Mouse (Mus musculus): ENCODE measurements around the gene Sun2.

Sun2 gene

DNA sequence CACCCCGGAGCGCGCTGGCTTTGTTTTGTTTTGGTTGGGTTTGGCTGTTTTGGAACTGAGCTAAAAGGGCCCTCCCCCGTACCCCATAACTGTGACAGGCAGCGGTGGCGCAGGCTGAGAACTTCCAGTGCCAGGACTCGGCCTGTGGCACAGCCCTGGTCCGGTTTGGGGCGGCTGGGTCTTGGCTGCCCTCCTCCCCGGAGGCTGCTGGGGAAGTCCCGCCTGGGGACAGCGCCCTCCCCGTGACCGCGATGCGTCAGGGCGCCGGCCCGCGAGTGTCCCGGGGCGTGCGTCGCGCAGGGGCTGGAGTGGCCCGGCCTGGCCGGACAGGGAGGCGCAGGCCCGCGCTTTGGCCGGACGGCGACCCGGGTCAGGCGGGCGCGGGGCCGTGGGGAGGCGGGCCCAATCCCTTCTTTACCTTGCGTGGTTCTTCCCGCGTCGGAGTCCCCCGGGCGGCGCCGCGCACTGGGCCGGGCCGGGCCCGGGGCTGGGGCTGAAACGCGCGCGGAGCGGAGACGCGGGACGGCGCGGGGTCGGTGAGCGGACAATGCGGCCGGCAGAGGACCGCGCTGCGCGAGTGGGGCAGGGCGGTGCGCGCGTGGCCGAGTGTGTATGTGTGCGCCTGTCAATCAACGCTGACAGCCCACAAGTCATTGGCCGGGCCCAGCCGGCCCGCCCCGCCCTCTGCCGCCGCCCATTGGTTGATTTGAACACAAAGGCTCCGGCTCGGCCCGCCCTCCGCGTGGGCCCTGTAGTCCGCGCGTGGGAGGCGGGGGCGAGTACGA lies at the start of gene Sun2:
Gene Sun2 (minus strand): TSS at position 616 of the 785 bp plus-strand sequence.
- peak; percentile 95 for DNase-seq

DNA sequence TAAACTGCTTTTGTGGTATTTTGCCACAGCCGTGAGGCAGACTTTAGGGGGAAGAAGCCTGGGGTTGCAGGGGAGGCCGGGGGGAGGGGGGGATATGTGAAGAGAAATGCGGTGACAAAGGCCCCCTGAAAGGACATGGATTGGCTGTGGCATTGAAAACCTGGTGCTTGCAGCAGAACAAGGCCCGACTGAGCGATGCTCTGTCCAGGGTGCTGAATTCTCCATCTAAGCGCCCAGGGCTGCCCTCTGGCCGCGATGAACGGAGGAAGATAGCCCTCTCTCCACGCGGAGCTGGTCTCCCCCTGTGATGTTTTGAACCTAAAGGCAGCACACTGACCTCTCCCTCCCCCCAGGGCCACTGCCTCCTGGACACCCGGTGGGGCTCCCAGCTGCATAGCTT lies 49.2 kb upstream of the Sun2 start:
- DNase-seq = peak; percentile 78

DNA sequence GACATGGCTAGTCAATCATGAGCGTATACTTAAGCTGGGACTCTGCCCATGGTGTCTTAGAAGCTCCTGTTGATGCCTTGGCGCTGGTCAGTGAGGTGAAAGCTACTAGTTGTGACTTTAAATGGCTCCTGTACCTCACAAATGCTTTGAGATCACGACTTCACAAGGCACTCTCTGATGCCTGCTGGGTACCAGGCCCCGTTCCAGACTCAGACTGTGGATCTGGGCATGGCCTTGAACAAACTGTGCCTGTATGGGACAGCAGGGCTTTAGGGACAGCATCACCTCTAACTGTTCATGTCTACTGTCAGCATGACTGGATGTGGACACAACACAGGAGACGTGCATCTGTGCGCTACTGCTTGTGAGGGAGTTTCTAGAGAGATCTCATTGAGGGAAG lies 48.6 kb upstream of the Sun2 start:
- DNase-seq = no peak

DNA sequence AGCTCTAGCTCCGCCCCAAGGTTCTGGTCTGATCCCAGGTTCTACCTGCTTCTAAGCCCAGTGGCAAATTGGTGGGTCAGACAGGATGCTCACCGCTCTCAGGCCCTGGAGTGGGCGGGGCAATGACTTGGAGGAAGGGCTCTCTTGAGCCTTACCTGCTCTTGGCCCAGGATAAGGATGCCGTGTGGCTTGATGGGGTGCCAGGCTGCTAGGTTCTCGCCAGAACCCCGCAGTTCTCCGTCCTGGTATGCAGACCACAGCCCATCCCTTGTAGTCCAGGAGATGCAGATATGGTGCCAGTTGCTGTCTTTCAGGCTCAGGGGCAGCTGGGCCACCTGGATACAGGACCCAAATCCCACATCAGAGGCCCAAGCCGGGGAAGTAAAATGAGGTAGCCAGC lies 47.8 kb upstream of the Sun2 start:
- DNase-seq = no peak

DNA sequence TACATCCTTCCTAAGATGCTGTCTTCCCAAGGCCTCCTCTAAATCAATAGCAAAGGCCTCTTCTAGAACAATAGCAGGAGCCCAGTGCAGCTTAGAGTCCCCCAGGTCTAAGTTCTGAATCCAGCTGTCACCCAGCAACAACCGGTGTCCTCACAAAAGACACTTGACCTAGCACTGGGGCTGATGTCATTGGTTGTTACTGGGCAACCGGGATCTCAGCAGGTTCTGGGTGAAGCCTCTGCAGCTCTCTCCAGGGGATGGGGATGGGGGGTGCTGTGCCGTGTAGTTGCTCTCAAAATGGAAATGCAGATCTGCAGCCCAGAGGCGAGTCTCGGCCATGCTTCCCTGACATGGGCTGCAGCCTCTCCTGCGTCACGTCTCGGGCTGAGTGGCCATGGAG lies 45.5 kb upstream of the Sun2 start:
- no peak for DNase-seq

DNA sequence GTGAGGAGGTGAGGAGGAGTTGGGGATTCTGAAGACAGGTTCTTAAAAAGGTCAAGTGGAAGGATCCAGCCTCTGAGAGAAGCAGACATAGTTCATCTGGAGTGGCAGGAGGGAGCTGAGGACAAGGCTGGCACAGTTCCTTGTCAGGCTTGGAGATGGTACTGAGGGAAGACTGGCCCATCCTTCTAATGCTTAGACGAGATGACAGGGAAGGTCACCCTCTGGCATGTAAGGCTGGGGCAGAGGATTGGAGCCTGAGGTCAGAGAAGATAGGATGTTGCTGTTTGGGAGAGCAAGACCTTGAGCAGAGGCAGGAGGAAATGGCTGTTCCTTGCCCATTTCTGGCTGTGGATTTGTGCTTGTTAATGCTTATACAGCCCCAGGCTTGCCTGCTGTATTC lies 42.7 kb upstream of the Sun2 start:
- DNase-seq = no peak

DNA sequence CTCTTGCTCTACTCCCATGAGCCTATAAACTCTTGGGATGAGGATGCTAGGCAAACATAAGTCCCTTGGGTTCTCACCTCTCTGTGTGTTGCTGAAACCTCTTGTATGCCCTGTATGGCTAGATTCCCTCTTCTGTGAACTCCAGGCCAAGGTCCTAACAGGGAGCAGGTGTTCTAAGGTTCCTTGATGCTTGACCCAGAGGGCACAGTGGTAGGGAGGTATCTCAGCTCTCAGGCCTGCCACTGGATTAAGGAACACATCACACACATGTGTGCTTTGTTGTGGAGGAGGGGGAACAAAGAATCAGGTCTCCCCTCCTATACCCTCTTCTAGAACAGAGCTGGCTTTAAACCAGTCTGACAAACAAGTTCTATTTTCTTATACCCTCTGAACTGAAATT lies 35.4 kb upstream of the Sun2 start, which contains the start of gene Dnal4:
Gene Dnal4 (minus strand): TSS at position 101 of the 400 bp plus-strand sequence.
- DNase-seq = no peak

DNA sequence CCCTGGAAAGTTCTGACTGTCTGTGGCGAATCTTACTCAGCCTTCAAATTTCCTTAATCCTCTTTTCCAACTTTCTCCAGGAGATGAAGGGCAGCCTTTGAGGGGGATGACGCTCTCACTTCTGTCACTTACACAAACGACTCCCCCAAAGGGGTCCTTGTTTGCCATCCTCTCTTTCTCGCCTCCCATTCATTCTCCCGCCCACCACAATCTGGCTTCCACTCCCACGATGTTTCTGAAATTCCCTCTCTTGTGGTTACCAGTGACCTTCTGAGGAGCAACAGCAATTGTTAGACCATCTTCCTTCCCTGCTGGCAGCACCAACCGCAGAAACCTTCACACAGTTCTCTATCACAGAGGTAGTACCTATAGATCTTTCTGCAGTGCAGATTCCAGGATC lies 33.3 kb upstream of the Sun2 start:
- DNase-seq = no peak

DNA sequence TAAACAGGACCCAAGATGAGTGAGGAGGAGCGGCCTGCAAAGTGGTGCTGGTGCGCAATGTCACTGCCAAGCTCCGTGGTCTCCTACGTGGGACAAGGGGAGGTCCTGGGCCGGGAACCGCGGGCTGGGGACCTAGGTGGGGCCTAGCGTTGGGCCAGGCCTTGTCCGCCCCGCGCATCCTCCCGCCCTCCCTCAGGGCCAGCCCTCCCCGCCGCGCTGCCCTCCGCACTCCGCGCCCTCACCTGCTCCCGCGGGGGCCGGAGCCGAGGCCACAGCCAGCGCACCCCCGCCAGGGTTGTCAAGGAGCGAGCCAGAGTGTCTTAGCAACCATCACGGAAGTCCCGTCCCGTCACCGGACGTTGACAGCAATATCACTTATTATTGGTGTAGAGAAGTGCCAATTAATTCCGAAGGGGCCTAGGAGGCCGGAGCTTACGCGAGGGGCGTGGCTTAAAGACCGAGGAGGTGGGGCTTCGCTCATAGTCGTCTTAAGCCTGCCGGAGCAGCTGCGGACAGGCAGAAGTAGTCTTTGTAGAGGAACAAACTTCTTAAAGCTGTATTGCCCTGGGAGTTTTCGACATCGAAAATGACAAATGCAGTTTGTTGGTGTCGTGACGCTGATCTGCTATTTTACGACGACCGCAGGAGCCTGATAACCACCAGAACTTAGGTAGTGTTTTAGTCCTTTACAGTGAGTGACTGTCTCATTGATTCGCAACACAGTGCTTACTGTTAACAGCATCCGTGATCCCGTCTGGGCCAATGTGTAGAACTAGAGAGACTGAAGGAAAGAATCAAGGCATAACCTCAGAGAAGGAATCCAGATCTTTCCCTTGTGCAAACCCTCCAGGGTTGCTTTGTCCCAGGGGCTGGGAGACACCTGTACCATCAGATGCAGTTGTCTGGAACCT lies 32.0 kb upstream of the Sun2 start:
- peak; percentile 97 for DNase-seq

DNA sequence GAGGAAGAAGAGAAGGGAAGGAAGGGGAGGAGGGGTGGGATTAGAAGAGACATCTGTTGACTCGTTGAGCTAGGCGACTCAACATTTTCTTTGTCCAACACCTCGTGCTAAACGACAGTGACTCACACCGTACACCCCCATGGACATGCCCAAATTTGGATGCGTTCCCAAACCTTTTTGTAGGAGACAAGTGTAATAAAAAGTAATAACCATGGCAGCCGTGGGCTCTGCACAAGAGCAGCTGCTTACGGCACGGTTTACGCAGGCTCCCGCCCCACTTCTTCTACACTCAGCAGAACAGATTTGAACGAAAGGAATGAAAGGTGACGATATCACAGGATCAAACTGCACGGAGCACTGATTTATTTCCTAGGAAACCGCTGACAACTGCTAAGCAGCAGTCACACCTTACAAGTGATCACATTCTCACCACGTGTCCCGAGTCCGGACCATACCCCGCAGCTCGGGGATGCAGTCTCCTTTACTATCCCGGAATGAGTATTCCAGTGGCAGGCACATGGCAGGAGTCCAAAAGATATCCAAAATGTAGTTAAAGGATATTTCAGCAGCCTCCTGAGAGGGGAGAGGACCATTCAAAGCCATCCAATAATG lies 28.4 kb upstream of the Sun2 start:
- DNase-seq = no peak

DNA sequence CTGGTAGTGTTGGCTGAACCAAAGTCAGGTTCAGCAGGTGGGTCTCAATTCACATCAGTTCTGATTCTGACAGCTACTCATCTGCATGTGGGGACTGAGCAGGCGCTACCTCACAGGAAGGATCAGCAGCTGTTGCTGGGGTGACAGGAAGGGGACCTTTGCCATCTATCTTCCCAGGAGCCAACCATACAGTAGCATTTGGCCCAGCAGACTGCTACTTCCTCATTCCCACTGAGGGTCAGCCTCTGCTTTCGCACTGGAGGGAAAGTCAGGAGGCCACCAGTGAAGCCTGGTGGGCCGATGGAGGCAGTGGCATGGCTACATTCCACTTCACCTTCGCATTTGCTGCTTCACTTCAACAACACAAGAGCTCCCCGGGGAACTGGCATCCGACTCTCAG lies 26.0 kb upstream of the Sun2 start:
- no peak for DNase-seq

DNA sequence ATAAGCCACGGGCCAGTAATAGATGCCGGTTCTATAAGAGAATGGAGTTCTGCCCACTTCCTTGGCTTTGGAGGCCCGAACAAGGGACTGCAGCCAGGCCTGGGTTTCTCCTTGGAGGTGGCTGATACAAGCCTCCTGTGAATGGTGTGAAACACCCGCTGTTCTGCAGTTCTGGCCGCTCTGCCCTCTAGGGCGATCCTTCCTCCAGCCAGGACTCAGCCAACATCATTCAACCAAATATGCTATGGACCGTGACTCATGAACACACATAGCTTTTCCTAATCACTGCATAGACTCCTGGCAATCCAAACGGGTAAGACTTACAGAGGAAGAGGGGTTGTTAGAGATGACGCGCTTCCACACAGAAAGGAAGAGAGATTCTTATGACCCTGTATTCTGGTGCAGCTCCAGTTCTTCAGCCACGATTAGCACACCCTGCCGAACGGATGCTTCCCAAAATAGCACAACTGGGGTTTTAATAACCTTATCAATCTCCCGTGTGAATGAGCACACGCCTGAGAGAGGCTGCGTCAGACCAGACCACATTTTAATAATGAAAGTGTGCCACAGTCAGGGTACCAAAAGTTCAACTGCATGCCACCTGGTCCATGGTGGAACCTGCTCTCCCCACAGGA lies 25.1 kb upstream of the Sun2 start:
- DNase-seq = no peak

DNA sequence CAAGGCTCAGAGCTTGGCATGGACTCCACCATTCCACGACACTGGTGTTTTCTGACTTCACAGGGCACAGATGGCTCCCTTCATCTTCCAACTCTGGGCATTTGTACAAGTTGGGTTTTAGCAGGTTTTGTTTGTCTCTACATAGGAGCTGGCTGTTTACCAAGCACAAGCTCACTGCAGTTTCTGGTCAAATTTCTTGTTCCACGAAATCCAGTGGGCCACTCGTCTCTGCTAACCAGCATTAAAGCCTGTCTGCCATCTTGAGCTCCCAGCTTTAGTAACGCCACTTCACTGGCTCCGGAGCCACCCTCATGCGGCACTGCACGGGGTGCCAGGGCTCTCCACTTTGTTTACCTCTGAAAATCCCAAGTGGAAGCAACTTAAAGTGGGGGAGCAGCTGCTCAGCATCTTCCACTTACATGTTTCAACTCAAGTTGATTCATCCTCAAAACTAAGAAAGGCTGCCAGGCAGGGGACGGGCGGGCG lies 24.3 kb upstream of the Sun2 start:
- DNase-seq = no peak

DNA sequence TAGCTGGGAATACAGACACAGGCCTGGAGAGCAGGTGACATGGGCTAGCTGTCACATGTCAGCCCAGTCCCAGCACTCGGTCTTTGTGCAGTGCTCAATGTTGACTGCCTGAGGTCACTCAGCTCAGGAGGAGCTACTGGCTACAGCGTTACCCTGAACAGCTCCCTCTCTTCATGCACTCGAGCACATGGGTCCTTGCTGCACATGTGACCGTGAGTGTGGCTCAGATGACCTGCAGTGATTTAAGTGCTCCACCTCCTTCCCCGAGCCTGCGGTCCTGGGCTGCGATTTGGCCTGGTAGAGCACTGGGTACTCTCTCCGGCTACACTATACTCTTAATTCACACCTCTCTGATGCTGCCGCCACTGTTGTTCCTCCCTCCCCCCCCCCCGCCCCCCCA lies 23.8 kb upstream of the Sun2 start:
- DNase-seq = no peak

DNA sequence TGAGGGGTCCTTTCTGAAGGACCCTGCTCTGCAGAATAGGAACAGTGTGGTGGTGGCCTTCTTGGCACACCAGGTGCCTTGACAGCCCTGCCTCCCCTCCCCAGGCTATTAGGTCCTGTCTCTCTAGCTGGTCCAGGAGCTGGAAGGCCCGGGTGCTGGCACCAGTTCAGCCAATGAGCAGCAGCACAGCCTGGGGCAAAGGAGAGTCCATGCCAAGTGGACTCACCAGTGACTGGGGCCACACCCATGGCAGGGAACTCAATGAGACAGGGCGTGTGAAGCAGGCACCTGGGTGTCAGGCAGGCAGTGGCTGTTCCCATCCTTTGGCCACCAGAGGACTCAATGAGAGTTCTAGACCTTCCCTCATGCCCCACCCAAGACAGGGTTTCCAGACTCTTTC lies 23.0 kb upstream of the Sun2 start:
- peak; percentile 23 for DNase-seq

DNA sequence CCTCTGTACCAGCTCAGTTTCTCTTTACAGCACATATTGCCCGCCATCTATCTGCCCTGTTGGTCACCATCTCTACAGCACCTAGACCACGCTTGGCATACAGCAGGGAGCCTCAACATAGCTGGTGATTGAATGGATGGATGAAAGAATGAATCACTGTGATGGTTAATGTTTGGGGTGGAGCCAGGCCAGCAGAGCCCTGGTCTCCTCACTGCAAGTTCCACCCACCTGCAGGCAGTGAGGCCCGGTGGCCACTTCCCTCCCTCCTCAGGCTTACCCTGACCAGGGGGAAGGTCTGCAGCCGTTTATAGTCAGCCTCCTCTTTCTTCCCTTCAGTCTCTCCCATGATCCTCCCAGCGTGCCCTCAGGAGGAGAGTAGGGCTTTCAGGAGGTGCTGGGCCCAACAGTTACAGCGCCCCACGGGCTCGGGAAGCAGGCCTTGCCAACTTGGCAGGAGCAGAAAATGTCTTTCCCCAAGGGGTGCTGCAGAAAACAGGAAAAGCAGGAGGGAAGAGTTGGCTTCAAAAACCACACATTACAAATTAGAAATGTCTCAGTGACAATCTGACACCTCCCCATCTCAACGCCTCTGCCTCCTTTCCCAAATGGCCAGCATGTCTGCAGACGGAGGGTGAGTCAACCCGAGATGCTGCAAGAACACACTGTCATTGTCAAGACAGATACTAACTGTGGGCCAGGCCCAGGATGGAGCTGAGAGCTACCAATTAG lies 22.4 kb upstream of the Sun2 start:
- DNase-seq = no peak

DNA sequence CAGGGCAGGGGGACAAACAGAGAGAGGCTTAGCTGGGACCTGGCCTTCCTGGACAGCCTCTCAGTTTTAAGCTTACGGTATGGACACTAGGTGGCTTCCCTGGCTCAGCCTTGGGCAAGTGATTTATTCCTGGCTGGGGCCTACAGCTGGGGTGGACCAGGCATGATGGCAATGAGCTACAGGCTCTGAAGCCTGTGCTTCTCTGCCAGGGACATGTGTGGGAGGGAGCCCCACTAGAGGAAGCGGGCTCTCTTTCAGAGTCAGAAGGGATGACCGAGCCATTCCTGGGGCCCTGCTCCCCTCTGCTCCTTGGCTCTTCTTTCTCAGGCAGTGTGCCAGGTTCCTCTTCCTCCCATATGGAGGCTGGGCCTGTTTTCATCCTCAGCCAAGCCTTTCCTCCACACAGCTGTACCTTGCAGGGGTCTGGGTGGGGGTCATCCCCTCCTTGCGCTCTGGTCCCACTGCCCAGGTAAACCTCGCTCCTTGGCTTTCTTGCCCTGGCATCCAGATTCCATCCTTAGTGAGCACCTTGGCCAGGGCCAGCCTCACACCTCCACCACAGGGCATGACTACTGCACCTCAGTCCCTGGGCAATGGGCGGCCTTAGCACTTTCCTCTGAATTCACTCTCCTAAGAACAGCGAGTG lies 21.4 kb upstream of the Sun2 start:
- DNase-seq = no peak

DNA sequence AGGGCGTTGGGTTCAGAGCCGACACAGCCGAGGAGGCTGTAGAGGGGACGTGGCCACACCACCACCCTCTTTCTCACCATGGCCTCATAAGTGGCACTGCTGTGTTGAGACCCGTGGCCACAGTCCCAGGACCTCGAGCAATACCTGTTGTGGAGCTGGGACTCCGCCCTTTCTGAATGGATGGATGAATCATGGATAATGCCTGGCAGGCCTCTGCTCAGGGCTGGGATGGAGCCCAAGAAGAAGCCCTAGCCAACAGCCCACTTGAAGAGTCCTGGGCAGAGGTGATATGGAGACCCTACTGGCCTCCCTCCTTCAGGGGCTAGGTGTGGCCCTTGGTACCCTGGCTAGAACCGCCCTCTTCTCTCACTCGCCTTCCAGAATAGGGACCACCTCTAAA lies 20.7 kb upstream of the Sun2 start:
- no peak for DNase-seq

DNA sequence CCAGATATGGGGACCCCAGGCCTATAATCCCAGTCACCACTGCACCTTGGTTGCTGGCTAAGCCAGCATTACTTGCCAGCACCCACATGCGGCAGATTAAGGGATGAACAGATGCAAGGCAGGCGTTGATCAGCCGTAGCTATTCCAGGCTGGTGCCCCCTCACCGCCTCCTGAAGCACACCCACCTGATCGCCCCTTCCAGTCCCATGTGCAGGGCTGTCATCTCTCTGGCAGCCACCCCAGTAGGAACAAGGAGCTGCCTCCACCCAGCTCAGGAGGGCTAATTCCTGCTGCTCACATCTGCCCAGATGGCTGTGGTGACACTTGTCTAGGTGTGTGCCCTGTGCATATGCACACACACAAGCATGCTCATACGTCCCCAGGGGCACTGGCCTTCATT lies 18.6 kb upstream of the Sun2 start:
- no peak for DNase-seq

DNA sequence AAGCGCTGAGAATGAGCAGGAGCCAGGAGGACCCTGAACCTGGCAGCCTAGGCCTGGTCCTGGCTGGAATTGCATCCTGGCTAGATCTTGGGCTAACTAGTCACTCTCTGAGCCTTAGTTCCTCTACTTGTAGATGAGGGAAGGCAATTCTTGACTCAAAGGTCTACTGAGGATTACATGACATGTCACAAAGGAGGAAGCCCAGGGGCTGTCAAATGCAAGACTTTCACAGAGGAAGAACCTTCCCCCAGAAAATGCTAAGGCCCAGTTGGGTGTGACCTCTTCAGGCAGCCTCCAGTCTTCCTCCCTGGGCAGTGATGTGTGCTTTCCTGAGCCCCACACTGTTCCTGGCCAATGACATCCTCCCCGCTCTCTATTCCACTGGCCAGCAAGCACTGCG lies 14.8 kb upstream of the Sun2 start:
- DNase-seq = no peak

DNA sequence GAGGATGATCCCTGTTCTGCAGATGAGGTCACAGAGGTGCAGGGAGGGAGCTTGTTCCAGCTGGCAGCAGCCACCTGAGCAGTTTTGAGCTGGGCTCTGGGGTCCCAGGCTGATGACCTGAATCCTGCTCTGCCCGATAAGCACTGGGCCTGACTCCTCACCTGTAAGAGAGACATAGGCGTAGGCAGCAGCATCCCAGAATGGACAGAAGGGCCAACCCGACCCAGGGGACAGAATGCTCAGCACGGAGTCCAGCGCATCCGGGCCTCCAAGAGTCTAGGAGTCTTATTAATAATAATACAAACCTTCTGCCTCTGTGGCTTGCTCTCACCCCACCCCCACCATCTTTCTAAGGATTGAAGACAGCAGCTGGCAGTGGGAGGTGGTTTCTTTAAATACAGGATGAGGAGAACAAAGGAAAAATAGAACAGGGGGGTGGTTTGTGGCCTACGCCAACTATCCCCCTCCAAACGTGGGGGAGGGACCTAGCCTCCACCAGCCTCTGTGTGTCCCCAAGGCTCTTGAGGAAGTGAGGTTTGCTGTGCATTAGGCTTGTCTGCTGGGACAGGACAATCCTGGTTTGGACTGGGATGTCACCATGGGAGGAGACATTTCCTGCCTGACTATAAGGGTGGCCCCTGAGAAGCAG lies 13.8 kb upstream of the Sun2 start:
- no peak for DNase-seq
